9 mouse cellular contexts compared by ENCODE assay signal in genomic region chr7:129743955-129744666, GRCm38 (mm10).
A peak's percentile ranks its signal among the peaks of the same experiment; 100 is the strongest.
DNase-seq lines count a peak whose midpoint lies in the region; ATAC-seq and TF ChIP-seq lines count a peak whose summit lies in the region.
"Had no signal": no experiment of that assay in that cellular context is flagged by ENCODE, and none has a peak within 500 bp of the region (broad histone marks: within the 10 kb centered on the region; RNA-seq: fewer than 3 reads in every experiment).

No protein-coding gene starts in this region.

- peak; percentile 77 for ATAC-seq in forebrain, embryonic 12.5 days (ENCODE audit: low FRiP score)
- ATAC-seq in neural tube, embryonic 14.5 days (ENCODE audit: low read depth), result 0 out of 2 replicates have a peak, but pooled peaks have one; percentile 21
- ATAC-seq: liver, postnatal 0 days; Patski had no signal

- H3K4me2 ChIP-seq in forebrain, embryonic 12.5 days, result peak overlapping the region; percentile 33
- H3K4me2 ChIP-seq in neural tube, embryonic 14.5 days (ENCODE audit: low read depth, low read length), result no peak overlapping the region

- intact Hi-C loops in left cerebral cortex, postnatal 4 days (cut with DNase I), result no loop called here
- intact Hi-C loops in heart, adult 2 months (cut with DNase I), result no loop called here

- peak; percentile 27 for DNase-seq in embryo, embryonic 9.5 days (ENCODE audit: extremely low spot score)
- DNase-seq in limb, embryonic 10.5 days (ENCODE audit: low spot score), result no peak
- DNase-seq in left cerebral cortex, postnatal 4 days, result no peak
- DNase-seq in kidney, postnatal 4 days, result no peak
- DNase-seq in heart, adult 2 months, result no peak
- DNase-seq: liver, postnatal 0 days had no signal

- TF ChIP-seq CTCF in heart, adult 2 months (IDR thresholded peaks at IDR 0.05), result no peak

- H3K27ac ChIP-seq in forebrain, embryonic 12.5 days, result peak overlapping the region; percentile 63
- peak overlapping the region; percentile 42; the same call in 1 of the 2 replicates for H3K27ac ChIP-seq in limb, embryonic 10.5 days
- H3K27ac ChIP-seq in neural tube, embryonic 14.5 days (ENCODE audit: low read depth, low read length), result peak overlapping the region; percentile 61
- H3K27ac ChIP-seq in heart, adult 2 months, result no peak overlapping the region

- H3K9me3 ChIP-seq in forebrain, embryonic 12.5 days, result peaks cover 8% of the 10 kb centered on the region
- H3K9me3 ChIP-seq in limb, embryonic 10.5 days (replicated peaks), result no peaks in the 10 kb centered on the region; the same call in 1 of the 2 replicates
- H3K9me3 ChIP-seq in neural tube, embryonic 14.5 days (ENCODE audit: control insufficient read depth, low read length), result peaks cover 7% of the 10 kb centered on the region; the same call in 1 of the 2 replicates

- no peak overlapping the region for H3K4me3 ChIP-seq in forebrain, embryonic 12.5 days (replicated peaks)
- H3K4me3 ChIP-seq in limb, embryonic 10.5 days, result no peak overlapping the region
- H3K4me3 ChIP-seq in neural tube, embryonic 14.5 days (ENCODE audit: low read depth, low read length), result no peak overlapping the region
- no peak overlapping the region for H3K4me3 ChIP-seq in heart, adult 2 months

- H3K9ac ChIP-seq in forebrain, embryonic 12.5 days, result 0 out of 2 replicates have a peak overlapping the region, but pooled peaks have one; percentile 21
- H3K9ac ChIP-seq in neural tube, embryonic 14.5 days (replicated peaks; ENCODE audit: low read depth, low read length), result 0 out of 2 replicates have a peak overlapping the region, but pooled peaks have one; percentile 12
- no peak overlapping the region for H3K9ac ChIP-seq in heart, adult 2 months (ENCODE audit: low read depth, low read length)
- H3K9ac ChIP-seq: liver, postnatal 0 days had no signal

- no peaks in the 10 kb centered on the region for H3K79me2 ChIP-seq in heart, adult 2 months (replicated peaks; ENCODE audit: control insufficient read depth, insufficient read depth, low read length)

- 17% methylated on average over 16 of the region's 16 CpGs for WGBS in forebrain, embryonic 12.5 days
- WGBS in limb, embryonic 10.5 days, result 57% methylated on average over 16 of the region's 16 CpGs
- 21% methylated on average over 16 of the region's 16 CpGs for WGBS in neural tube, embryonic 14.5 days
- 69% methylated on average over 16 of the region's 16 CpGs for WGBS in heart, adult 2 months

- no peaks in the 10 kb centered on the region for H3K36me3 ChIP-seq in forebrain, embryonic 12.5 days (replicated peaks)
- no peaks in the 10 kb centered on the region for H3K36me3 ChIP-seq in limb, embryonic 10.5 days
- no peaks in the 10 kb centered on the region for H3K36me3 ChIP-seq in neural tube, embryonic 14.5 days (ENCODE audit: control insufficient read depth, insufficient read depth, low read length)
- no peaks in the 10 kb centered on the region for H3K36me3 ChIP-seq in heart, adult 2 months (ENCODE audit: control insufficient read depth, insufficient read depth, low read length)

- no peak for TF ChIP-seq EP300 in heart, adult 2 months (IDR thresholded peaks at IDR 0.05; ENCODE audit: insufficient read depth, low read depth, low read length)

- H3K27me3 ChIP-seq in forebrain, embryonic 12.5 days, result peaks cover 3% of the 10 kb centered on the region
- no peaks in the 10 kb centered on the region for H3K27me3 ChIP-seq in limb, embryonic 10.5 days (ENCODE audit: low read depth, poor library complexity, severe bottlenecking)
- no peaks in the 10 kb centered on the region for H3K27me3 ChIP-seq in neural tube, embryonic 14.5 days (ENCODE audit: control insufficient read depth, insufficient read depth, low read length)
- H3K27me3 ChIP-seq in heart, adult 2 months (ENCODE audit: control insufficient read depth, insufficient read depth, low read length), result 0 out of 2 replicates have a peak, but pooled peaks cover 1% of the 10 kb centered on the region
- H3K27me3 ChIP-seq: Patski had no signal

- peaks cover 15% of the 10 kb centered on the region for H3K4me1 ChIP-seq in forebrain, embryonic 12.5 days
- H3K4me1 ChIP-seq in limb, embryonic 10.5 days, result peaks cover 13% of the 10 kb centered on the region
- H3K4me1 ChIP-seq in neural tube, embryonic 14.5 days (ENCODE audit: control insufficient read depth, insufficient read depth, low read length), result peaks cover 5% of the 10 kb centered on the region; the same call in 1 of the 2 replicates
- H3K4me1 ChIP-seq in heart, adult 2 months (ENCODE audit: control insufficient read depth, insufficient read depth, low read length), result no peaks in the 10 kb centered on the region

- TF ChIP-seq POLR2A in heart, adult 2 months (IDR thresholded peaks at IDR 0.05; ENCODE audit: insufficient read depth, low read depth, low read length), result no peak
